Mouse (Mus musculus): Measurements from ENCODE around the gene Wdr4.

- TF ChIP-seq CTCF (IDR thresholded peaks at IDR 0.05; ENCODE audit: extremely low read depth, insufficient read depth, insufficient read length, insufficient replicate concordance) (no peak), POLR2A (IDR thresholded peaks at IDR 0.05; ENCODE audit: low read depth, low read length) (no peak)
Observed at GRCm38 (mm10) chr17:31564858-31565140, 45.0 kb upstream of the Wdr4 start.

Measured in spleen, adult 2 months (tissue).